Mouse (Mus musculus) lung, embryonic 15.5 days (tissue): ENCODE results near the gene 1700125H20Rik. TPM values are rescaled to one million over a fixed set of nuclear protein-coding genes. Genes with fewer than 3 reads are reported as not detected.

Experiments used
- polyA plus RNA-seq: library from polyadenylated mRNA; unstranded; fragments of >200 nt; fragmentation: Nextera tagmentation; extraction: Ambion mirVana; gene quantifications from 2 replicates; pipeline ENCODE4 v1.2.1, GENCODE M21; 2015

1700125H20Rik gene
- polyA plus RNA-seq, 1 experiment from 2014 or later, result 0.22 TPM

Other genes starting within 250 kb of the 1700125H20Rik start
- gene Car4, start 212.6 kb upstream of the 1700125H20Rik start, polyA plus RNA-seq, result 0.58 and 0.85 TPM in 2 replicates
- 3.2 and 3.4 TPM in 2 replicates for gene Usp32, start 30.2 kb upstream of the 1700125H20Rik start, polyA plus RNA-seq
- gene Appbp2, start 64.7 kb downstream of the 1700125H20Rik start, polyA plus RNA-seq, result 41.6 and 43.3 TPM in 2 replicates
- gene Ppm1d, start 140.8 kb downstream of the 1700125H20Rik start, polyA plus RNA-seq, result 19.4 and 19.8 TPM in 2 replicates
- 30.8 and 32.5 TPM in 2 replicates for gene Bcas3, start 182.8 kb downstream of the 1700125H20Rik start, polyA plus RNA-seq